Mouse (Mus musculus): Measurements from ENCODE around the gene Ltbp3.

The Ltbp3 gene

GRCm38 (mm10) chr19:5806051-5806808 lies 65.5 kb downstream of the Ltbp3 start:
- DNase-seq (ENCODE audit: low read depth, low spot score): no peak

- DNase-seq (ENCODE audit: low read depth, low spot score): no peak
Observed at GRCm38 (mm10) chr19:5806809-5807205, 66.1 kb downstream of the Ltbp3 start.

GRCm38 (mm10) chr19:5807740-5808139 lies 67.0 kb downstream of the Ltbp3 start:
- no peak for DNase-seq (ENCODE audit: low read depth, low spot score)

Data from mesoderm, embryonic 11.5 days (tissue).